Mouse (Mus musculus) bone marrow, adult 2 months (tissue): ENCODE data around the gene Zcwpw1.

ENCODE experiments used
- CTCF ChIP-seq: fragments of 200-500 bp; IDR thresholded peaks from 2 replicates; pipeline ENCODE4 v1.5.1; 2011; ENCODE audit warnings: low read length, control low read depth; ENCODE audit not compliant: control insufficient read depth, insufficient read depth
- POLR2A ChIP-seq: fragments of 200-500 bp; IDR thresholded peaks from 2 replicates; pipeline ENCODE4 v1.6.1; 2011; ENCODE audit warnings: low read depth, mild to moderate bottlenecking, control low read depth, low read length, borderline replicate concordance; ENCODE audit not compliant: control insufficient read depth

DNA sequence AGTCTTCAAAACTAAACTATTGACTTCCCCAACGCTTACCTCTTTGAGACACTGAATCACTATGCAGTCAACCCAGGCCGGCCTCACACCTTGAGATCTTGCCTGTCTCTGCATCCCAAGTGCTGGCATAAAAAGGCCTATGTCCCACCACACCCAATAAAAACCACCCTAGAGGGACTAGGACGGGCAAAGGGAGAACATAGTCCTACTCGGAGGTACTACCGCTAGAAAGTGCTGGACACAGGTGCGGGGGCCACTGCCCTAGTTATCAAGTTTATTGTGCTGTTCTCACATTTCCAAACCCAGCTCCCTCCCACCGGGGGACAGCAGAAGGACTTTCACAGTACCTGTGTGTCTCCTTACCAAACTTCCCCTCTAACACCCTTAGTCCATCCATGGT is 5.9 kb upstream of the Zcwpw1 start:
- TF ChIP-seq POLR2A: no peak
- no peak for TF ChIP-seq CTCF
